Mouse (Mus musculus) B cell, adult 67 days (primary cell): Measurements from ENCODE around the gene Olfr1428. TPM values are rescaled to one million over a fixed set of nuclear protein-coding genes. Genes with fewer than 3 reads are reported as not detected.

Source experiments
- total RNA-seq, 2 experiments: library from RNA; stranded (reverse); gene quantifications; 4 replicates each; pipeline ENCODE4 v1.2.4; 2023

Olfr1428 gene
- not detected for total RNA-seq

GRCm38 (mm10) chr19:12115797-12116196, at the start of gene Olfr1428:
TSS of gene Olfr1428 (minus strand) at chr19:12115897.

GRCm38 (mm10) chr19:12123103-12123502, 7.4 kb upstream of the Olfr1428 start, which contains the start of gene Olfr76:
TSS of gene Olfr76 (minus strand) at chr19:12123203.

GRCm38 (mm10) chr19:12103234-12103633, 12.5 kb downstream of the Olfr1428 start, which contains the start of gene Olfr1427:
TSS of gene Olfr1427 (minus strand) at chr19:12103334.

GRCm38 (mm10) chr19:12091913-12092312, 23.8 kb downstream of the Olfr1428 start, which contains the start of gene Olfr1426:
TSS of gene Olfr1426 (minus strand) at chr19:12092013.

GRCm38 (mm10) chr19:12077631-12078030, 38.1 kb downstream of the Olfr1428 start, which contains the start of gene Olfr1425:
TSS of gene Olfr1425 (minus strand) at chr19:12077731.

GRCm38 (mm10) chr19:12062582-12062981, 53.1 kb downstream of the Olfr1428 start, which contains the start of gene Olfr1424:
TSS of gene Olfr1424 (minus strand) at chr19:12062682.

Other genes with a start within 250 kb of the Olfr1428 start
- not detected for gene Olfr1419, start 240.8 kb downstream of the Olfr1428 start, total RNA-seq
- gene Olfr1420, start 229.3 kb downstream of the Olfr1428 start, total RNA-seq: not detected
- 10 to 100 TPM; 57.4 to 69.2 TPM for gene Patl1, start 203.5 kb downstream of the Olfr1428 start, total RNA-seq
- 10 to 100 TPM; 57.4 to 58.1 TPM for gene Osbp, start 150.0 kb downstream of the Olfr1428 start, total RNA-seq
- not detected for gene Olfr1423, start 74.6 kb downstream of the Olfr1428 start, total RNA-seq
- gene Olfr1424, start 53.2 kb downstream of the Olfr1428 start, total RNA-seq: not detected
- not detected for gene Olfr1425, start 38.2 kb downstream of the Olfr1428 start, total RNA-seq
- not detected for gene Olfr1426, start 23.9 kb downstream of the Olfr1428 start, total RNA-seq
- not detected for gene Olfr1427, start 12.6 kb downstream of the Olfr1428 start, total RNA-seq
- not detected for gene Olfr76, start 7.3 kb upstream of the Olfr1428 start, total RNA-seq
- gene Olfr1555-ps1, start 54.2 kb upstream of the Olfr1428 start, total RNA-seq: not detected
- not detected for gene Olfr1431, start 84.7 kb upstream of the Olfr1428 start, total RNA-seq
- gene Olfr1432, start 116.7 kb upstream of the Olfr1428 start, total RNA-seq: not detected
- gene Olfr262, start 125.8 kb upstream of the Olfr1428 start, total RNA-seq: not detected
- gene Olfr235, start 145.1 kb upstream of the Olfr1428 start, total RNA-seq: not detected
- gene Olfr1434, start 164.0 kb upstream of the Olfr1428 start, total RNA-seq: not detected
- gene Olfr1436, start 183.2 kb upstream of the Olfr1428 start, total RNA-seq: not detected
- not detected for gene Olfr1437, start 209.2 kb upstream of the Olfr1428 start, total RNA-seq
- not detected for gene Olfr1438-ps1, start 220.0 kb upstream of the Olfr1428 start, total RNA-seq